Mouse (Mus musculus) MEL (cell line): ENCODE data around the gene Trpm4. TPM values are rescaled to one million over a fixed set of nuclear protein-coding genes. Genes with fewer than 3 reads are reported as not detected.
A peak's percentile ranks its signal among the peaks of the same experiment; 100 is the strongest.

Source experiments
- DNase-seq: peaks from one replicate; pipeline ENCODE4 v3.0.0; 2011; ENCODE audit warnings: low read depth, low spot score
- H3K27ac ChIP-seq: 2 replicates; pipeline ENCODE4 v1.5.1; 2012; ENCODE audit warnings: low read depth, mild to moderate bottlenecking, control low read depth, low read length, moderate library complexity; ENCODE audit not compliant: control insufficient read depth
- H3K27me3 ChIP-seq, 2 experiments: fragments of 150-350 bp in 1 of 2; sonication (generic) in 1 of 2; 2 replicates each; pipeline ENCODE4 v1.6.1; 2012; ENCODE audit warnings: low read length in 2 of 2, mild to moderate bottlenecking in 2 of 2, improper control_type of control experiment in 1 of 2, moderate library complexity in 1 of 2; ENCODE audit not compliant: insufficient read depth in 2 of 2, control insufficient read depth in 1 of 2
- H3K36me3 ChIP-seq, 2 experiments: 2 replicates each; pipeline ENCODE4 v1.6.1; 2012 to 2014; ENCODE audit warnings: low read length in 2 of 2, improper control_type of control experiment in 1 of 2, inconsistent platforms in 1 of 2, mild to moderate bottlenecking in 1 of 2; ENCODE audit not compliant: insufficient read depth in 2 of 2, control insufficient read depth in 1 of 2
- H3K4me1 ChIP-seq, 2 experiments: fragments of 150-350 bp in 1 of 2; sonication (generic) in 1 of 2; 2 replicates each; pipeline ENCODE4 v1.6.1; 2012; ENCODE audit warnings: low read length in 2 of 2, improper control_type of control experiment in 1 of 2, mild to moderate bottlenecking in 1 of 2; ENCODE audit not compliant: insufficient read depth in 2 of 2, control insufficient read depth in 1 of 2
- H3K4me3 ChIP-seq, 2 experiments: fragments of 150-350 bp in 1 of 2; sonication (generic) in 1 of 2; 2 replicates each; pipeline ENCODE4 v1.5.1; 2012; ENCODE audit warnings: low read depth in 2 of 2, low read length in 2 of 2, mild to moderate bottlenecking in 2 of 2, moderate library complexity in 2 of 2, control low read depth in 1 of 2, improper control_type of control experiment in 1 of 2; ENCODE audit not compliant: control insufficient read depth in 1 of 2, insufficient read depth in 1 of 2
- H3K79me2 ChIP-seq: 2 replicates; pipeline ENCODE4 v1.6.1; 2012; ENCODE audit warnings: mild to moderate bottlenecking, low read length, moderate library complexity; ENCODE audit not compliant: control insufficient read depth, poor library complexity, insufficient read depth
- H3K9ac ChIP-seq: 2 replicates; pipeline ENCODE4 v1.6.1; 2012; ENCODE audit warnings: low read depth, mild to moderate bottlenecking, control low read depth, low read length, moderate library complexity; ENCODE audit not compliant: control insufficient read depth, poor library complexity, severe bottlenecking
- H3K9me3 ChIP-seq: fragments of 150-350 bp; sonication (generic); replicated peaks from 2 replicates; pipeline ENCODE4 v1.6.1; 2012; ENCODE audit warnings: mild to moderate bottlenecking, low read length, improper control_type of control experiment, moderate library complexity; ENCODE audit not compliant: insufficient read depth
- BHLHE40 ChIP-seq: IDR thresholded peaks from 2 replicates; pipeline ENCODE4 v1.6.1; 2012; ENCODE audit warnings: low read depth, mild to moderate bottlenecking, inconsistent platforms, low read length, improper control_type of control experiment, borderline replicate concordance
- CHD1 ChIP-seq: IDR thresholded peaks from 2 replicates; pipeline ENCODE4 v1.6.1; 2012; ENCODE audit warnings: low read depth, mild to moderate bottlenecking, inconsistent platforms, low read length, improper control_type of control experiment
- CHD2 ChIP-seq: IDR thresholded peaks from 2 replicates; pipeline ENCODE4 v1.6.1; 2011; ENCODE audit warnings: low read length, improper control_type of control experiment
- CTCF ChIP-seq, 3 experiments: IDR thresholded peaks in 2 of 3; conservative IDR thresholded peaks in 1 of 3; 2 replicates each; pipeline ENCODE4 v1.5.1; 2011 to 2012; ENCODE audit warnings: low read length in 3 of 3, low read depth in 2 of 3, mild to moderate bottlenecking in 2 of 3, improper control_type of control experiment in 1 of 3, inconsistent platforms in 1 of 3, mixed read lengths in 1 of 3, moderate library complexity in 1 of 3; ENCODE audit not compliant: control insufficient read depth in 1 of 3, insufficient read depth in 1 of 3, poor library complexity in 1 of 3, severe bottlenecking in 1 of 3
- E2F4 ChIP-seq: IDR thresholded peaks from 2 replicates; pipeline ENCODE4 v1.6.1; 2011; ENCODE audit warnings: low read depth, low read length, improper control_type of control experiment, borderline replicate concordance
- ELF1 ChIP-seq: IDR thresholded peaks from 2 replicates; pipeline ENCODE4 v1.6.1; 2014; ENCODE audit warnings: low read depth, mild to moderate bottlenecking, inconsistent platforms, low read length, improper control_type of control experiment, moderate library complexity
- EP300 ChIP-seq, 2 experiments: IDR thresholded peaks; 2 replicates each; pipeline ENCODE4 v1.6.1; 2011; ENCODE audit warnings: improper control_type of control experiment in 2 of 2, low read length in 2 of 2, low read depth in 1 of 2, mild to moderate bottlenecking in 1 of 2
- ETS1 ChIP-seq: IDR thresholded peaks from 2 replicates; pipeline ENCODE4 v1.6.1; 2012; ENCODE audit warnings: low read depth, mild to moderate bottlenecking, inconsistent platforms, low read length, improper control_type of control experiment, moderate library complexity
- GABPA ChIP-seq: IDR thresholded peaks from 2 replicates; pipeline ENCODE4 v1.6.1; 2012; ENCODE audit warnings: low read depth, mild to moderate bottlenecking, inconsistent platforms, low read length, improper control_type of control experiment, moderate library complexity
- GATA1 ChIP-seq: IDR thresholded peaks from 2 replicates; pipeline ENCODE4 v1.6.1; 2011; ENCODE audit warnings: low read depth, low read length, improper control_type of control experiment
- HCFC1 ChIP-seq: IDR thresholded peaks from 2 replicates; pipeline ENCODE4 v1.6.1; 2012; ENCODE audit warnings: low read depth, mild to moderate bottlenecking, inconsistent platforms, low read length, improper control_type of control experiment, moderate library complexity
- KAT2A ChIP-seq: conservative IDR thresholded peaks from 2 replicates; pipeline ENCODE4 v1.6.1; 2012; ENCODE audit warnings: low read depth, low read length, improper control_type of control experiment, inconsistent platforms
- MAFK ChIP-seq: IDR thresholded peaks from 2 replicates; pipeline ENCODE4 v1.6.1; 2011; ENCODE audit warnings: low read depth, mild to moderate bottlenecking, low read length, improper control_type of control experiment, borderline replicate concordance
- MAX ChIP-seq: IDR thresholded peaks from 2 replicates; pipeline ENCODE4 v1.6.1; 2011; ENCODE audit warnings: low read length, improper control_type of control experiment
- MAZ ChIP-seq: IDR thresholded peaks from 2 replicates; pipeline ENCODE4 v1.6.1; 2012; ENCODE audit warnings: low read depth, mild to moderate bottlenecking, inconsistent platforms, low read length, improper control_type of control experiment
- MEF2A ChIP-seq: IDR thresholded peaks from 2 replicates; pipeline ENCODE4 v1.6.1; 2014; ENCODE audit warnings: low read depth, mild to moderate bottlenecking, inconsistent platforms, low read length, improper control_type of control experiment; ENCODE audit not compliant: poor library complexity, insufficient replicate concordance, severe bottlenecking; ENCODE audit errors: extremely low read depth
- MYB ChIP-seq: IDR thresholded peaks from 2 replicates; pipeline ENCODE4 v1.6.1; 2011; ENCODE audit warnings: mild to moderate bottlenecking, low read depth, low read length, improper control_type of control experiment
- MYC ChIP-seq: IDR thresholded peaks from 2 replicates; pipeline ENCODE4 v1.6.1; 2011; ENCODE audit warnings: low read depth, mild to moderate bottlenecking, low read length, improper control_type of control experiment, moderate library complexity
- NELFE ChIP-seq: IDR thresholded peaks from 2 replicates; pipeline ENCODE4 v1.6.1; 2011; ENCODE audit warnings: low read depth, low read length, improper control_type of control experiment
- NRF1 ChIP-seq: IDR thresholded peaks from 2 replicates; pipeline ENCODE4 v1.6.1; 2014; ENCODE audit warnings: low read depth, mild to moderate bottlenecking, inconsistent platforms, low read length, improper control_type of control experiment, moderate library complexity; ENCODE audit not compliant: poor library complexity, insufficient read depth, severe bottlenecking
- POLR2A ChIP-seq, 2 experiments: IDR thresholded peaks; 2 replicates each; pipeline ENCODE4 v1.6.1; 2011 to 2012; ENCODE audit warnings: low read length in 2 of 2, mild to moderate bottlenecking in 2 of 2, control low read depth in 1 of 2, improper control_type of control experiment in 1 of 2, low read depth in 1 of 2, moderate library complexity in 1 of 2; ENCODE audit not compliant: control insufficient read depth in 1 of 2, insufficient read depth in 1 of 2, poor library complexity in 1 of 2
- POLR2AphosphoS2 ChIP-seq: IDR thresholded peaks from 2 replicates; pipeline ENCODE4 v1.6.1; 2011; ENCODE audit warnings: low read length, improper control_type of control experiment
- POLR2AphosphoS5 ChIP-seq: IDR thresholded peaks from 2 replicates; pipeline ENCODE4 v1.6.1; 2012; ENCODE audit warnings: low read depth, borderline replicate concordance, mild to moderate bottlenecking, inconsistent platforms, low read length, moderate library complexity, mixed read lengths
- RAD21 ChIP-seq: IDR thresholded peaks from 2 replicates; pipeline ENCODE4 v1.6.1; 2011; ENCODE audit warnings: mild to moderate bottlenecking, low read depth, low read length, improper control_type of control experiment
- RCOR1 ChIP-seq: IDR thresholded peaks from 2 replicates; pipeline ENCODE4 v1.6.1; 2012; ENCODE audit warnings: low read depth, mild to moderate bottlenecking, inconsistent platforms, low read length, improper control_type of control experiment
- SIN3A ChIP-seq: IDR thresholded peaks from 2 replicates; pipeline ENCODE4 v1.6.1; 2012; ENCODE audit warnings: low read length, improper control_type of control experiment, inconsistent platforms
- SMC3 ChIP-seq: IDR thresholded peaks from 2 replicates; pipeline ENCODE4 v1.6.1; 2011; ENCODE audit warnings: low read depth, low read length, improper control_type of control experiment
- TAL1 ChIP-seq: IDR thresholded peaks from 2 replicates; pipeline ENCODE4 v1.6.1; 2012; ENCODE audit warnings: mild to moderate bottlenecking, inconsistent platforms, low read length, moderate library complexity, mixed read lengths
- TBP ChIP-seq: IDR thresholded peaks from 2 replicates; pipeline ENCODE4 v1.8.0; 2011; ENCODE audit warnings: low read depth, low read length, improper control_type of control experiment
- TCF12 ChIP-seq: IDR thresholded peaks from 2 replicates; pipeline ENCODE4 v1.6.1; 2014; ENCODE audit warnings: low read depth, mild to moderate bottlenecking, inconsistent platforms, low read length, improper control_type of control experiment, moderate library complexity
- UBTF ChIP-seq: IDR thresholded peaks from 2 replicates; pipeline ENCODE4 v1.6.1; 2012; ENCODE audit warnings: low read depth, mild to moderate bottlenecking, inconsistent platforms, low read length, improper control_type of control experiment, moderate library complexity, borderline replicate concordance; ENCODE audit not compliant: insufficient read depth
- USF1 ChIP-seq: IDR thresholded peaks from 2 replicates; pipeline ENCODE4 v1.6.1; 2014; ENCODE audit warnings: low read depth, mild to moderate bottlenecking, inconsistent platforms, low read length, improper control_type of control experiment, moderate library complexity
- USF2 ChIP-seq, 2 experiments: IDR thresholded peaks; 2 replicates each; pipeline ENCODE4 v1.6.1; 2011 to 2012; ENCODE audit warnings: improper control_type of control experiment in 2 of 2, low read length in 2 of 2, borderline replicate concordance in 1 of 2, inconsistent platforms in 1 of 2, low read depth in 1 of 2, mild to moderate bottlenecking in 1 of 2; ENCODE audit not compliant: insufficient read depth in 1 of 2
- ZC3H11A ChIP-seq: IDR thresholded peaks from 2 replicates; pipeline ENCODE4 v1.6.1; 2012; ENCODE audit warnings: low read depth, mild to moderate bottlenecking, inconsistent platforms, low read length, improper control_type of control experiment
- ZKSCAN1 ChIP-seq: IDR thresholded peaks from 2 replicates; pipeline ENCODE4 v1.6.1; 2012; ENCODE audit warnings: low read depth, mild to moderate bottlenecking, inconsistent platforms, low read length, improper control_type of control experiment, moderate library complexity
- ZMIZ1 ChIP-seq: IDR thresholded peaks from 2 replicates; pipeline ENCODE4 v1.6.1; 2012; ENCODE audit warnings: low read depth, mild to moderate bottlenecking, inconsistent platforms, low read length, improper control_type of control experiment, moderate library complexity
- ZNF384 ChIP-seq: IDR thresholded peaks from 2 replicates; pipeline ENCODE4 v1.6.1; 2012; ENCODE audit warnings: low read depth, mild to moderate bottlenecking, inconsistent platforms, low read length, improper control_type of control experiment
- polyA plus RNA-seq, 2 experiments: library from polyadenylated mRNA; stranded (reverse) in 1 of 2; unstranded in 1 of 2; fragments of >175 nt in 1 of 2; fragments of >200 nt in 1 of 2; gene quantifications; 2 replicates each; pipeline versions ENCODE4 v1.2.1 to v1.2.4; 2012; ENCODE audit warnings: low replicate concordance in 2 of 2, low read depth in 1 of 2; ENCODE audit not compliant: insufficient read length in 2 of 2, insufficient read depth in 1 of 2, missing spikeins in 1 of 2
- total RNA-seq: library from RNA; depleted of rRNA; stranded (reverse); fragments of 300-350 nt; gene quantifications from 2 replicates; pipeline ENCODE4 v1.2.3, GENCODE M21; 2012

Trpm4 gene
- total and polyA plus RNA-seq, 3 experiments: 4.8 to 6.9 TPM; not detected in 1

DNA sequence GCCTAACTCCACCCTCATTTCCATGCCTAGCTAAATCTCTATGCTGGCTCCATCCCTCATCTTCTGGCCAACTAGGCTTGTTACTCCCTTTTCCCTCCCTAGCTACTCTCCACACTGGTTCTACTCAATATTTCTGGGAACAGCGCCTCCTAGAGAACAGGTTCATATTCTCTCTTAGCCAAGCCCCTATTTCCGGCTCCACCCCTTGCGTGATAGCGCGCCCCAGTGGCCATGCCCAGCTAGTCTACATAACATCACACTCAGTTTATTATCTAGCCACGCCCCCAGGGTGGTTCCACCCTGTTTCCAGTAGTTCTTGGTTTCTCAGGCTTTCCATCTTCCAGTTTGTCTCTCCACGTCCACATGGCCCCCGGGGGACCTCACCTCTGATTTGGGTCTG is 7.7 kb upstream of the Trpm4 start:
- Histone ChIP-seq H3K79me2 (no peaks in the 10 kb centered on the region; the same call in 1 of the 2 replicates), H3K36me3 (peaks cover 0 to 5% of the 10 kb centered on the region in 2 experiments; a peak in 1 of 4 replicates), H3K9ac (peak overlapping the region; percentile 7; the same call in 1 of the 2 replicates), H3K9me3 (no peaks in the 10 kb centered on the region), H3K27me3 (no peaks in the 10 kb centered on the region), H3K27ac (no peak overlapping the region), H3K4me1 (peaks cover 6 to 24% of the 10 kb centered on the region in 2 experiments), H3K4me3 (peak overlapping the region; percentile 53 to 64; a peak in 3 of 4 replicates)
- peak; percentile 96 for DNase-seq
- TF ChIP-seq USF1 (no peak), RAD21 (peak; percentile 17), MYB (no peak), MYC (no peak), SMC3 (peak; percentile 38), GATA1 (peak; percentile 14; the same call in 1 of the 2 replicates), ETS1 (0 out of 2 replicates have a peak, but pooled peaks have one; percentile 13), RCOR1 (no peak), CHD1 (no peak), ZKSCAN1 (no peak), POLR2AphosphoS2 (0 out of 2 replicates have a peak, but pooled peaks have one; percentile 27), POLR2A (IDR thresholded peaks at IDR 0.05; ENCODE audit: control insufficient read depth in 1 of 2, insufficient read depth in 1 of 2, low read depth in 1 of 2, low read length in 2 of 2, poor library complexity in 1 of 2) (peak in 1 of 2 experiments; percentile 42; a peak in 1 of 4 replicates), HCFC1 (peak; percentile 70), MAX (no peak), EP300 (IDR thresholded peaks at IDR 0.05; ENCODE audit: low read depth in 1 of 2, low read length in 2 of 2) (peak in 1 of 2 experiments; percentile 33; a peak in 1 of 4 replicates), USF2 (IDR thresholded peaks at IDR 0.05; ENCODE audit: borderline replicate concordance in 1 of 2, insufficient read depth in 1 of 2, low read depth in 1 of 2, low read length in 2 of 2) (no peak), TCF12 (0 out of 2 replicates have a peak, but pooled peaks have one; percentile 55), GABPA (no peak), MAFK (no peak), TBP (peak; percentile 40; the same call in 1 of the 2 replicates), KAT2A (no peak), TAL1 (no peak), E2F4 (no peak), ELF1 (peak; percentile 87), ZNF384 (no peak), CHD2 (no peak), NELFE (no peak), CTCF (IDR thresholded peaks at IDR 0.05 in 2 of 3, conservative IDR thresholded peaks at IDR 0.05 in 1 of 3; ENCODE audit: control insufficient read depth in 1 of 3, insufficient read depth in 1 of 3, low read depth in 2 of 3, low read length in 3 of 3, poor library complexity in 1 of 3, severe bottlenecking in 1 of 3) (peak in 2 of 3 experiments; percentile 83), NRF1 (no peak), MAZ (peak; percentile 84; the same call in 1 of the 2 replicates), UBTF (no peak), BHLHE40 (no peak), POLR2AphosphoS5 (no peak), ZMIZ1 (no peak), ZC3H11A (no peak), MEF2A (no peak), SIN3A (peak; percentile 80)
